Mouse (Mus musculus): ENCODE results near the gene Lypd6. TPM values are rescaled to one million over a fixed set of nuclear protein-coding genes. Genes with fewer than 3 reads are reported as not detected.

Gene Lypd6
- total and polyA plus RNA-seq, 3 experiments, result not detected

GRCm38 (mm10) chr2:50096336-50096735 is 30.1 kb downstream of the Lypd6 start:
- H3K4me1 ChIP-seq (ENCODE audit: control insufficient read depth in 1 of 2, insufficient read depth in 2 of 2, low read length in 2 of 2), result no peaks in the 10 kb centered on the region
- H3K27ac ChIP-seq (ENCODE audit: control insufficient read depth, low read depth, low read length), result no peak overlapping the region
- H3K9me3 ChIP-seq (replicated peaks; ENCODE audit: insufficient read depth, low read length), result no peaks in the 10 kb centered on the region
- H3K27me3 ChIP-seq (ENCODE audit: control insufficient read depth in 1 of 2, insufficient read depth in 2 of 2, low read length in 2 of 2), result no peaks in the 10 kb centered on the region
- no peak overlapping the region for H3K9ac ChIP-seq (ENCODE audit: control insufficient read depth, low read depth, low read length, poor library complexity, severe bottlenecking)
- H3K4me3 ChIP-seq (ENCODE audit: control insufficient read depth in 1 of 2, insufficient read depth in 1 of 2, low read depth in 2 of 2, low read length in 2 of 2), result no peak overlapping the region
- no peak for TF ChIP-seq POLR2AphosphoS2 (IDR thresholded peaks at IDR 0.05; ENCODE audit: low read length)
- TF ChIP-seq JUND (IDR thresholded peaks at IDR 0.05; ENCODE audit: low read depth, low read length), result no peak
- TF ChIP-seq UBTF (IDR thresholded peaks at IDR 0.05; ENCODE audit: borderline replicate concordance, insufficient read depth, low read depth, low read length), result no peak
- no peak for TF ChIP-seq CHD1 (IDR thresholded peaks at IDR 0.05; ENCODE audit: low read depth, low read length)
- no peak for TF ChIP-seq RCOR1 (IDR thresholded peaks at IDR 0.05; ENCODE audit: low read depth, low read length)
- no peak for TF ChIP-seq USF2 (IDR thresholded peaks at IDR 0.05; ENCODE audit: borderline replicate concordance in 1 of 2, insufficient read depth in 1 of 2, low read depth in 1 of 2, low read length in 2 of 2)
- no peak for TF ChIP-seq MAX (IDR thresholded peaks at IDR 0.05; ENCODE audit: low read length)
- no peak for TF ChIP-seq NRF1 (IDR thresholded peaks at IDR 0.05; ENCODE audit: insufficient read depth, low read depth, low read length, poor library complexity, severe bottlenecking)
- TF ChIP-seq MXI1 (IDR thresholded peaks at IDR 0.05; ENCODE audit: low read depth, low read length), result no peak
- no peak for TF ChIP-seq ZNF384 (IDR thresholded peaks at IDR 0.05; ENCODE audit: low read depth, low read length)
- no peak for TF ChIP-seq MYC (IDR thresholded peaks at IDR 0.05; ENCODE audit: low read depth, low read length)
- no peak for TF ChIP-seq POLR2AphosphoS5 (IDR thresholded peaks at IDR 0.05; ENCODE audit: borderline replicate concordance, low read depth, low read length)
- no peak for TF ChIP-seq GABPA (IDR thresholded peaks at IDR 0.05; ENCODE audit: low read depth, low read length)
- no peak for TF ChIP-seq TAL1 (IDR thresholded peaks at IDR 0.05; ENCODE audit: low read length)
- TF ChIP-seq MYB (IDR thresholded peaks at IDR 0.05; ENCODE audit: low read depth, low read length), result no peak
- no peak for TF ChIP-seq BHLHE40 (IDR thresholded peaks at IDR 0.05; ENCODE audit: borderline replicate concordance, low read depth, low read length)
- no peak for TF ChIP-seq KAT2A (conservative IDR thresholded peaks at IDR 0.05; ENCODE audit: low read depth, low read length)
- no peak for TF ChIP-seq E2F4 (IDR thresholded peaks at IDR 0.05; ENCODE audit: borderline replicate concordance, low read depth, low read length)
- no peak for TF ChIP-seq TCF12 (IDR thresholded peaks at IDR 0.05; ENCODE audit: low read depth, low read length)
- TF ChIP-seq SIN3A (IDR thresholded peaks at IDR 0.05; ENCODE audit: low read length), result no peak
- no peaks in the 10 kb centered on the region for H3K36me3 ChIP-seq (ENCODE audit: control insufficient read depth in 1 of 2, insufficient read depth in 2 of 2, low read length in 2 of 2)
- no peaks in the 10 kb centered on the region for H3K79me2 ChIP-seq (ENCODE audit: control insufficient read depth, insufficient read depth, low read length, poor library complexity)
- no peak for DNase-seq (ENCODE audit: low read depth, low spot score)
